Mouse (Mus musculus) embryonic fibroblast, embryonic 13.5 days (primary cell): ENCODE data around the gene Slc47a2. TPM values are rescaled to one million over a fixed set of nuclear protein-coding genes. Genes with fewer than 3 reads are reported as not detected.
A peak's percentile ranks its signal among the peaks of the same experiment; 100 is the strongest.

ENCODE experiments used
- H3K27ac ChIP-seq: 2 replicates; pipeline ENCODE4 v1.5.1; 2012; ENCODE audit warnings: low read length, control low read depth, inconsistent platforms; ENCODE audit not compliant: insufficient read depth
- H3K4me1 ChIP-seq: 2 replicates; pipeline ENCODE4 v1.6.1; 2011; ENCODE audit warnings: low read length; ENCODE audit not compliant: control insufficient read depth, insufficient read depth
- H3K4me3 ChIP-seq: 2 replicates; pipeline ENCODE4 v1.5.1; 2011; ENCODE audit warnings: mild to moderate bottlenecking, control low read depth, low read length; ENCODE audit not compliant: insufficient read depth
- CTCF ChIP-seq: IDR thresholded peaks from 2 replicates; pipeline ENCODE4 v1.5.1; 2011; ENCODE audit warnings: mild to moderate bottlenecking, control low read depth, low read length, moderate library complexity, borderline replicate concordance; ENCODE audit not compliant: insufficient read depth
- POLR2A ChIP-seq: IDR thresholded peaks from 2 replicates; pipeline ENCODE4 v1.6.1; 2011; ENCODE audit warnings: low read depth, mild to moderate bottlenecking, control low read depth, low read length, moderate library complexity
- polyA plus RNA-seq: library from polyadenylated mRNA; stranded (reverse); fragments of >200 nt; gene quantifications from 2 replicates; pipeline ENCODE4 v1.2.4, GENCODE M21; 2011; ENCODE audit warnings: low read depth; ENCODE audit not compliant: missing spikeins, insufficient read length

Slc47a2 gene
- polyA plus RNA-seq, 1 experiment = not detected

- Histone ChIP-seq H3K4me3 (no peak overlapping the region), H3K27ac (no peak overlapping the region)
- no peak for TF ChIP-seq CTCF
These were observed 23.3 kb upstream of the Slc47a2 start for GRCm38 (mm10) chr11:61365938-61366337.

GRCm38 (mm10) chr11:61364096-61364495 lies 21.4 kb upstream of the Slc47a2 start:
- no peak for TF ChIP-seq POLR2A
- no peak for TF ChIP-seq CTCF
- no peak overlapping the region for H3K27ac ChIP-seq
- no peak overlapping the region for H3K4me3 ChIP-seq
- no peaks in the 10 kb centered on the region for H3K4me1 ChIP-seq

More at GRCm38 (mm10) chr11:61365938-61366337, 23.3 kb upstream of the Slc47a2 start:
- no peaks in the 10 kb centered on the region for H3K4me1 ChIP-seq

- Histone ChIP-seq H3K4me3 (no peak overlapping the region), H3K27ac (no peak overlapping the region), H3K4me1 (no peaks in the 10 kb centered on the region)
- TF ChIP-seq POLR2A (no peak), CTCF (no peak)
These were observed 19.0 kb upstream of the Slc47a2 start for GRCm38 (mm10) chr11:61361515-61362190.

GRCm38 (mm10) chr11:61356600-61356999 lies 13.9 kb upstream of the Slc47a2 start:
- no peak overlapping the region for H3K4me3 ChIP-seq
- H3K27ac ChIP-seq = no peak overlapping the region
- H3K4me1 ChIP-seq = no peaks in the 10 kb centered on the region
- TF ChIP-seq CTCF (no peak), POLR2A (no peak)

GRCm38 (mm10) chr11:61356111-61356510 lies 13.5 kb upstream of the Slc47a2 start:
- TF ChIP-seq CTCF (no peak), POLR2A (no peak)
- no peak overlapping the region for H3K4me3 ChIP-seq
- no peak overlapping the region for H3K27ac ChIP-seq
- H3K4me1 ChIP-seq = no peaks in the 10 kb centered on the region

GRCm38 (mm10) chr11:61355351-61355750 lies 12.7 kb upstream of the Slc47a2 start:
- H3K27ac ChIP-seq = no peak overlapping the region
- TF ChIP-seq POLR2A (no peak), CTCF (no peak)
- H3K4me1 ChIP-seq = no peaks in the 10 kb centered on the region
- no peak overlapping the region for H3K4me3 ChIP-seq

GRCm38 (mm10) chr11:61354346-61354745 lies 11.7 kb upstream of the Slc47a2 start:
- Histone ChIP-seq H3K27ac (no peak overlapping the region), H3K4me3 (no peak overlapping the region), H3K4me1 (no peaks in the 10 kb centered on the region)
- no peak for TF ChIP-seq CTCF
- TF ChIP-seq POLR2A = no peak

GRCm38 (mm10) chr11:61353038-61353437 lies 10.4 kb upstream of the Slc47a2 start:
- H3K27ac ChIP-seq = no peak overlapping the region
- no peak for TF ChIP-seq POLR2A
- TF ChIP-seq CTCF = no peak
- H3K4me1 ChIP-seq = no peaks in the 10 kb centered on the region
- no peak overlapping the region for H3K4me3 ChIP-seq

- Histone ChIP-seq H3K4me3 (no peak overlapping the region), H3K4me1 (no peaks in the 10 kb centered on the region), H3K27ac (no peak overlapping the region)
- TF ChIP-seq POLR2A (no peak), CTCF (no peak)
These were observed 9.5 kb upstream of the Slc47a2 start for GRCm38 (mm10) chr11:61352138-61352651.

- H3K4me3 ChIP-seq = no peak overlapping the region
- H3K4me1 ChIP-seq = no peaks in the 10 kb centered on the region
- H3K27ac ChIP-seq = no peak overlapping the region
- TF ChIP-seq POLR2A (no peak), CTCF (peak; percentile 70; the same call in 1 of the 2 replicates)
These were observed 6.7 kb upstream of the Slc47a2 start for GRCm38 (mm10) chr11:61349337-61349736.
